Mouse (Mus musculus): ENCODE measurements at regions not wholly inside any gene's neighbourhood (a gene's known extent, or its start where the extent isn't known, plus 50 kb on each side); places are given as distances from the start of the nearest gene placed in this dataset.
"Not testable (repeated sequence)": the region's sequence is repeated elsewhere in the genome, so short reads cannot be mapped to it uniquely, and the experiment has no call there.

DNA sequence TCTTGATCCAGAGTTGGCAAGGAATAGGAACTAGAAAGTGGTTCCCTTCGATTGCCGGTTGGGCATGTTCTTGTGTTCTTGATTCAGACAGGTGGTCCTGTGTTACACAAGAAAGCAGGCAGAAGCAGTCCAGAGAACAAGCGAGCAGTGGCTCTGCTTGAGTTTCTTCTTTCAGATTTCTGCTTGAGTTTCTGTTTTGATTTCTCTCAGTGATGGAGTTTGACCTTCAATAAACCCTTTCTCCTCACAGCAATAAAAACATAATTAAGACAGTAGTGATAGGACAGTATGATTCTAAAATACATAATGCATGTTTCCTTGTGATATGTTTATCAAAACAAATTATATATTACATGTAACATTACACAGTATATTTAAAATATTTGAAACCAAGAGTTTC is 59.1 kb downstream of the Klf6 start:
- H3K27ac ChIP-seq (replicated peaks) = no peak overlapping the region
- H3K4me3 ChIP-seq (replicated peaks) = no peak overlapping the region
- no peaks in the 10 kb centered on the region for H3K9me3 ChIP-seq (replicated peaks)
- H3K9ac ChIP-seq = no peak overlapping the region
- no peaks in the 10 kb centered on the region for H3K36me3 ChIP-seq
- no peak for ATAC-seq (ENCODE audit: insufficient number of reproducible peaks, low FRiP score, low TSS enrichment, low read depth)
- no peaks in the 10 kb centered on the region for H3K27me3 ChIP-seq
- H3K4me1 ChIP-seq = no peaks in the 10 kb centered on the region
- 64% methylated on average over 3 of the region's 3 CpGs for WGBS
- H3K4me2 ChIP-seq (replicated peaks) = no peak overlapping the region

DNA sequence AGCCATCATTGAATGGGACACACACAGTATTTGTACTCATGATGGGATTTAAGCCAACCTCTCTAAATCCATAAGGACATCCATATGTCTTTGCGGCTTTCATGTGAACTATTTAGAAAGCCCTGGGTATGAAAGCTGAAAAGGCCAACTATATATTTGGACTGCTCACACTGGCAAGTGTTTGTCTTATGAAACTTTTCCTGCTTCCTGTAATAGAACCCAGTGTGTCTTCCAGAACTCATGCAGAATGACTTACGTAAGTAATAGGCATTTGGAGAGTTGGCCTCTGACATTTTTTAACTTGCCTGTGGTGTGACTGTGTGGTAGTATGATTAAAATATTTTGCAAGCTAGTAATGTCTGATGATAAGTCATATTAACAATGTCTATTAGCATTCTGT is 70.2 kb downstream of the Klf6 start:
- Histone ChIP-seq H3K4me2 (replicated peaks) (no peak overlapping the region), H3K4me1 (no peaks in the 10 kb centered on the region), H3K27ac (replicated peaks) (no peak overlapping the region), H3K27me3 (no peaks in the 10 kb centered on the region), H3K9ac (no peak overlapping the region), H3K36me3 (no peaks in the 10 kb centered on the region), H3K9me3 (replicated peaks) (no peaks in the 10 kb centered on the region), H3K4me3 (replicated peaks) (no peak overlapping the region)
- ATAC-seq (ENCODE audit: insufficient number of reproducible peaks, low FRiP score, low TSS enrichment, low read depth) = no peak
- 84% methylated on average over 2 of the region's 2 CpGs for WGBS

DNA sequence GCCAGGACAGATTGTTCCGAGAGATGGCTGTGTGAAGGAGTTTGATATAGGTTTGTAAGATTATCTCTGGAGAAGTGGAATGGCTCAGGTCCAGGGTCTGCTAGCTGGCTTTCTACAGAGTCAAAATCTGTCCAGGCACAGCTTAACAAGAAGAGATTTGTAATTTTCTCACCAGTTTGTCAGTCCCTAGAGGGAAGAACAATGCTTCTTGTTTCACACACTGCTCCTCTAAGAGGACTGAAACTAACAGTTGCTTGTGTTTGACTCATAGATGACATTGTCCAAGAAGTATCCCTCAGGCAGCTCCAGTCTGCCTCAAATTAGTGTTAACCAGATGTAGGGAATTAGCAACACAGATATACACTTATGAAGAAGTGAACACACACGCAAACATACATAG is 76.2 kb downstream of the Klf6 start:
- no peaks in the 10 kb centered on the region for H3K9me3 ChIP-seq (replicated peaks)
- no peak overlapping the region for H3K4me2 ChIP-seq (replicated peaks)
- no peak overlapping the region for H3K4me3 ChIP-seq (replicated peaks)
- no peak overlapping the region for H3K9ac ChIP-seq
- H3K4me1 ChIP-seq = no peaks in the 10 kb centered on the region
- no peaks in the 10 kb centered on the region for H3K36me3 ChIP-seq
- no peak for ATAC-seq (ENCODE audit: insufficient number of reproducible peaks, low FRiP score, low TSS enrichment, low read depth)
- H3K27ac ChIP-seq (replicated peaks) = no peak overlapping the region
- 75% methylated on average over 2 of the region's 2 CpGs for WGBS
- no peaks in the 10 kb centered on the region for H3K27me3 ChIP-seq

DNA sequence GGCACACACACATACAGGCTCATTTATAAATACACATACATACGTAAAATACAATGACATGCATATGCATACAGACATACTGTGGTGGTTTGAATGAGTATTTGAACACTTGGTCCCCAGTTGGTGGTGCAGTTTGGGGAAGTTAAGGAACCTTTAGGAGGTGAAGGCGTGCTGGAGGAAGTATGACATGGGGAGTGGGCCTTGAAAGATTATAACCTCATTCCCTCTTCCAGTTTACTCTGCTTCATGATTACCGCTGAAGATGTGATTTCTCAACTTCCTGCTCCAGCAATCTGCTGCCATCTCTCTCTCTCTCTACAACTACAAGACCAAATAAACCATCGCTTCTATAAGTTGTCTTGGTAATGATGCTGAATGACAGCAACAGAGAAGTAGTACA is 76.7 kb downstream of the Klf6 start:
- H3K9ac ChIP-seq = no peak overlapping the region
- no peaks in the 10 kb centered on the region for H3K4me1 ChIP-seq
- no peak overlapping the region for H3K4me3 ChIP-seq (replicated peaks)
- H3K4me2 ChIP-seq (replicated peaks) = no peak overlapping the region
- H3K27ac ChIP-seq (replicated peaks) = no peak overlapping the region
- H3K9me3 ChIP-seq (replicated peaks) = no peaks in the 10 kb centered on the region
- ATAC-seq (ENCODE audit: insufficient number of reproducible peaks, low FRiP score, low TSS enrichment, low read depth) = no peak
- no peaks in the 10 kb centered on the region for H3K27me3 ChIP-seq
- 87% methylated on average over 4 of the region's 4 CpGs for WGBS
- no peaks in the 10 kb centered on the region for H3K36me3 ChIP-seq

DNA sequence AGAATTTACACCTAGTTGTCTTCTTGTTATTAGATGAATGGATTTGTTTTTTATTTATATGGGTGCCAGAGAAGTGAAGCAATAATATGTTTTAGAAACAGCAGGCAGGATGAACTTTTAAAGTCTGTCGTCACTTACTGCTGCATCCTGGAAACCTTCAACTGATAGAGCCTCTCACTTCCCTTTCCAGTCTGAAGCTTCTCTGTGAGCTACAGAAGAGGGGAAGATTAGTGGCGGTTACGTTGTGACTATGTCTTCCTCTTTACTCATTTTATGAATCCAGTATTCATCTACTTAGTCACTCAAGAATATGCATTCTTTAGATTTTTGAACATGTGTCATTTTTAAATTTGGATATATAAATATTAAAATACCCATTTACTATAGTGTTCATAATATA is 78.1 kb downstream of the Klf6 start:
- no peaks in the 10 kb centered on the region for H3K27me3 ChIP-seq
- WGBS = 83% methylated on average over 3 of the region's 3 CpGs
- no peak overlapping the region for H3K4me3 ChIP-seq (replicated peaks)

DNA sequence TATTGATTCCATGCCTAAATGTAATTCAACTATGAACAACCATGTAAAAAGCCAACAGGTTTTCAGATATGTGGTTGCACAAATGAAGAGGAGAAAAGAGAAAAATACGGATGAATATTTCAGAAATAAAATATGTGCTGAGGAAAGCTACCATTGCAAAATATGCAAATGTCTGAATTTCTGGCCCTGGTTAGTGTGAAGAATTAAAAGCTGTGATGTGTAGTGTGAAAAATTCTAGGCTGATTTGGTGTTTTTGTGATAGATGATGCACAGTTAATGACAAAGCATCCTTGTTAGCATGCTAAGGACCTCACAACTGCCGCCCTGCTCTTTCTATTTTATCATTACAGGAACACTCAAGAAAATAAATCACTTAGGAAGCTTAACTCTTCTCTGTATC is 91.6 kb downstream of the Klf6 start:
- ATAC-seq (ENCODE audit: insufficient number of reproducible peaks, low FRiP score, low TSS enrichment, low read depth) = no peak
- Histone ChIP-seq H3K4me1 (no peaks in the 10 kb centered on the region), H3K9me3 (replicated peaks) (no peaks in the 10 kb centered on the region), H3K4me3 (replicated peaks) (no peak overlapping the region), H3K9ac (no peak overlapping the region), H3K4me2 (replicated peaks) (no peak overlapping the region), H3K27ac (replicated peaks) (no peak overlapping the region), H3K27me3 (no peaks in the 10 kb centered on the region), H3K36me3 (no peaks in the 10 kb centered on the region)
- 79% methylated on average over 2 of the region's 2 CpGs for WGBS

More for the DNA sequence above, 78.1 kb downstream of the Klf6 start:
- no peak overlapping the region for H3K4me2 ChIP-seq (replicated peaks)
- no peak overlapping the region for H3K9ac ChIP-seq
- H3K4me1 ChIP-seq = no peaks in the 10 kb centered on the region
- H3K27ac ChIP-seq (replicated peaks) = no peak overlapping the region
- no peak for ATAC-seq (ENCODE audit: insufficient number of reproducible peaks, low FRiP score, low TSS enrichment, low read depth)
- H3K9me3 ChIP-seq (replicated peaks) = no peaks in the 10 kb centered on the region
- no peaks in the 10 kb centered on the region for H3K36me3 ChIP-seq

DNA sequence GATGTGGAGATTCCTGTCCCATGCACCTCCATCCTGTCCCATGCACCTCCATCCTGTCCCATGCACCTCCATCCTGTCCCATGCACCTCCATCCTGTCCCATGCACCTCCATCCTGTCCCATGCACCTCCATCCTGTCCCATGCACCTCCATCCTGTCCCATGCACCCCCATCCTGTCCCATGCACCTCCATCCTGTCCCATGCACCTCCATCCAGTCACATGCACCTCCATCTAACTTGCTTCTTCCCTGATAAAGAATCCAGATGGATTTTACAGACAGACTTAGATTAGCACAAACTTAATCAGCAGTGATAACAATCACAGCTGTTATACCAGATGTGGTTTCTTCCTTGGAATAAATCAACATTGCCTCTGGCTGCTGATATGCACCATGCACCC is 93.8 kb downstream of the Klf6 start:
- H3K4me1 ChIP-seq; H3K9ac ChIP-seq; H3K27me3 ChIP-seq; H3K9me3 ChIP-seq (replicated peaks); H3K4me2 ChIP-seq (replicated peaks); H3K27ac ChIP-seq (replicated peaks); H3K36me3 ChIP-seq; ATAC-seq (ENCODE audit: insufficient number of reproducible peaks, low FRiP score, low TSS enrichment, low read depth); H3K4me3 ChIP-seq (replicated peaks): not testable (repeated sequence)

DNA sequence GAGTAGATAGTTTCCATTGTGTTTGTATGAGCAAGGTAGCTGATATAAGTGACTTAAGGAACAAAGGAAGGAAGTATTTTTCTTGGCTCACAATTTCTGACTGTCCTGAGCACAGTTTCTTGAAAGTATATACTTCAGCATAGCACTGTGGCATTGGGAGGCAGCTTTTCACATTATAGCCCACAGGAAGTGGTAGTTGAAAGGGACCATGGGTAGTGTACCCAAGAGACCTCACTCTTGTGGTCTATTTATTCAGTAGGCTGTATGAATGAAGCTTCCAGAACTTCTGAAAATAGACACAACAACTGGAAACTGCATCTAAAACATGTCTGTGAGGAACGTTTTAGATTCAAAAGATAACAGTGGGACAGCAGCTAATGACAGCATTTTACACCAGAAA is 94.9 kb downstream of the Klf6 start:
- no peak overlapping the region for H3K4me3 ChIP-seq (replicated peaks)
- 35% methylated on average over 1 of the region's 1 CpGs for WGBS
- H3K4me1 ChIP-seq = no peaks in the 10 kb centered on the region
- H3K27me3 ChIP-seq = no peaks in the 10 kb centered on the region
- H3K36me3 ChIP-seq = no peaks in the 10 kb centered on the region
- no peak for ATAC-seq (ENCODE audit: insufficient number of reproducible peaks, low FRiP score, low TSS enrichment, low read depth)
- H3K4me2 ChIP-seq (replicated peaks) = no peak overlapping the region
- H3K9ac ChIP-seq = no peak overlapping the region
- H3K27ac ChIP-seq (replicated peaks) = no peak overlapping the region
- H3K9me3 ChIP-seq (replicated peaks) = no peaks in the 10 kb centered on the region

DNA sequence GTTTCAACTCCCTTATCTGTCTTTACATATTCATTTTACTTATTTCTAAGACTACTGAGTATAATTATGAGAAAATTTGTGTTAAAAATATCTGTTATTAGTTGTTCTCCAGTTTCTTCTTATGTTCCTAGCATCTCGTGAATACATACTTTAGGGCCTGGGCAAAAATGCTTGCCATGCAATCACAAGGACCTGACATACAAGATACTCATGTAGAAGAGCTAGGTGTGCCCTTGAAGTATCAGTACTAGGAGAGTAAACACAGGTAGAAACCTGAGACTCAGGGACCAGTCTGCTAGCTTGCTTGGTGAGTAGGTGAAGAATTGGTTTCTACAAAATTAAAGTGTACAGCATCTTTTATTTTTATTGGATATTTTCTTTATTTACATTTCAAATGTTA is 101.7 kb downstream of the Klf6 start:
- no peaks in the 10 kb centered on the region for H3K4me1 ChIP-seq
- no peak for ATAC-seq (ENCODE audit: insufficient number of reproducible peaks, low FRiP score, low TSS enrichment, low read depth)
- no peaks in the 10 kb centered on the region for H3K9me3 ChIP-seq (replicated peaks)
- H3K4me3 ChIP-seq (replicated peaks) = no peak overlapping the region
- no peaks in the 10 kb centered on the region for H3K36me3 ChIP-seq
- H3K27me3 ChIP-seq = no peaks in the 10 kb centered on the region
- H3K27ac ChIP-seq (replicated peaks) = no peak overlapping the region
- WGBS = 83% methylated on average over 1 of the region's 1 CpGs
- no peak overlapping the region for H3K4me2 ChIP-seq (replicated peaks)
- H3K9ac ChIP-seq = no peak overlapping the region

DNA sequence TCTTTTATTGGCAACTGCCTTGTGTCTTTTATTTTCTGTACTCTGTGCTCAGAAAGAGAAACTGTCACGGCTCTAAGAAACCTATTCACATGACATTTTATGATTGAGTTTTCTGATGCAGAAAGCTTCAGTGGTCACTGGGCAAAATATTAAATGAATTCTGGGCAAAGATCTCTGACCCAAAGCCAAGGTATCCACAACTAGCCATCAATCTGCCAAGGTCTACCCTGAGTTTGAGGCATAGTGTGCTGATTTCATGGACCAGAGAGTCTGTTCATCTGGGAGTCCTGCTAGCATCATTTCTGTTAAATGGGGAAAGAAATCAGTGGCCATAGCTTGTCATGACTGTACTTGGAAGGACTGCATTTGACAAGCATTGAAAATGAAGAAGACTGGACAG is 103.3 kb downstream of the Klf6 start:
- WGBS = 78% methylated on average over 1 of the region's 1 CpGs
- no peak overlapping the region for H3K4me3 ChIP-seq (replicated peaks)
- H3K9me3 ChIP-seq (replicated peaks) = no peaks in the 10 kb centered on the region
- no peaks in the 10 kb centered on the region for H3K36me3 ChIP-seq
- no peaks in the 10 kb centered on the region for H3K27me3 ChIP-seq
- ATAC-seq (ENCODE audit: insufficient number of reproducible peaks, low FRiP score, low TSS enrichment, low read depth) = no peak
- no peaks in the 10 kb centered on the region for H3K4me1 ChIP-seq
- H3K9ac ChIP-seq = no peak overlapping the region
- H3K27ac ChIP-seq (replicated peaks) = no peak overlapping the region
- H3K4me2 ChIP-seq (replicated peaks) = no peak overlapping the region

DNA sequence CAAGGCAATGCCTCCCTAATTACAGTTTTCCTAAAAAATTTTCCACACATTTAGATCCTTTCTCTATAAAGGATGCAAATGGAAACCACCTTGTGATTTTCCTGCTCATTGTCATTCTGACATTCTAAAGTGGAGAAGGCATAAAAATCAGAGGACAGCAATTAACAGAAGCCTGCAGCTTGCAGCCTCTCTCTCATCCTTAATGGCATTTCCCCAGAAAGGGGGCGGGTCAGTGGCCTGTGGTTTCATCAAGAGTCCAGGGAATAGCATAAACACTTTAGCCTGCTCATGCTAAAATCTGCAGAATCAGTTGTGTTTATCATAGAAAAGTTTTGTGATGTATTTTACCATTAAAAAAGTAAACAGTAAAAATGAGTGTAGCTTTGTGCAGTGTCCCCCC is 117.3 kb downstream of the Klf6 start:
- no peaks in the 10 kb centered on the region for H3K4me1 ChIP-seq
- no peaks in the 10 kb centered on the region for H3K27me3 ChIP-seq
- H3K36me3 ChIP-seq = no peaks in the 10 kb centered on the region
- no peak overlapping the region for H3K4me3 ChIP-seq (replicated peaks)
- H3K9ac ChIP-seq = no peak overlapping the region
- WGBS = 44% methylated on average over 1 of the region's 1 CpGs
- H3K27ac ChIP-seq (replicated peaks) = no peak overlapping the region
- H3K9me3 ChIP-seq (replicated peaks) = no peaks in the 10 kb centered on the region
- ATAC-seq (ENCODE audit: insufficient number of reproducible peaks, low FRiP score, low TSS enrichment, low read depth) = no peak
- H3K4me2 ChIP-seq (replicated peaks) = no peak overlapping the region

DNA sequence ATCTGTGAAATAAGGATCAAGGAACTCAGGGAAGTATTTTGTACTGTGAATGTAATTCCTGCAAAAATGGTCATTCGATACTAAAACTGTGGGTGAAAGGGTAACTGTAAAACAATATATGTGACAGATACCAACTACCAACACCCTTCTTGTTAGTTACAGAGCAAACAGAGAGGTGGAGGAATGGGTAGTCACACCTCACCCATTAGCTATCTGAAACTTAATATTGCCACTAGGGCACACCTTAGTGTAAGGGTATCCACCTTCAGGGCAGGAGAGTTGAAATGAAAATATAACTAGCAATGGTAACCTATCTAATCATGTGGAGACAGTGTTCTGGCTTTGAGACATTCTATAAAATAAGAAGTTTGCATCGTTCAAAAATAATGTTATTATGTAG is 126.2 kb downstream of the Klf6 start:
- Histone ChIP-seq H3K27ac (replicated peaks) (no peak overlapping the region), H3K9me3 (replicated peaks) (no peaks in the 10 kb centered on the region), H3K27me3 (no peaks in the 10 kb centered on the region), H3K4me3 (replicated peaks) (no peak overlapping the region), H3K9ac (no peak overlapping the region), H3K4me2 (replicated peaks) (no peak overlapping the region), H3K4me1 (no peaks in the 10 kb centered on the region), H3K36me3 (no peaks in the 10 kb centered on the region)
- no peak for ATAC-seq (ENCODE audit: insufficient number of reproducible peaks, low FRiP score, low TSS enrichment, low read depth)
- 90% methylated on average over 2 of the region's 2 CpGs for WGBS

DNA sequence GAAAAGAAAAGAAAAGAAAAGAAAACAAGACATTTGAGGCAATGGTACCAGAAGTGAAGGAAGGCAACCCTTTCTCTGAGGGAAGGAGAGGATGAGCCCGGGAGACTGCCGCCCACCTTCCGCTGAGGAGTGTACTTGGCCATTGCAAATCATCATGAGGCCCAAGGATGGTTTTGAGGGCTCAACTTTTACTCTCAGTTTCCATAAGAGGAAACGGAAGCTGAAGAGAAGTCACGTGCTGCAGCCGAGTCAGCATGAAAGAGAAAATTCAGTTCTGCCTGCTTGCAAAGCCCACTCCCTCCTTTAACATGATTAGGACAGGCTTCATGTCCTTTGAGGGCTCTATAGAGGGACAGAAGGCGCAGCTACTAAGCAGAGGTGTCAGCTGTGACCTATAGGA is 127.1 kb downstream of the Klf6 start:
- ATAC-seq (ENCODE audit: insufficient number of reproducible peaks, low FRiP score, low TSS enrichment, low read depth) = no peak
- no peak overlapping the region for H3K27ac ChIP-seq (replicated peaks)
- 84% methylated on average over 7 of the region's 7 CpGs for WGBS

More for the DNA sequence above, 127.1 kb downstream of the Klf6 start:
- H3K9ac ChIP-seq = no peak overlapping the region
- H3K36me3 ChIP-seq = no peaks in the 10 kb centered on the region
- H3K27me3 ChIP-seq = no peaks in the 10 kb centered on the region
- no peaks in the 10 kb centered on the region for H3K4me1 ChIP-seq
- no peaks in the 10 kb centered on the region for H3K9me3 ChIP-seq (replicated peaks)
- H3K4me3 ChIP-seq (replicated peaks) = no peak overlapping the region
- H3K4me2 ChIP-seq (replicated peaks) = no peak overlapping the region

All from embryonic facial prominence, embryonic 15.5 days (tissue).